Mouse (Mus musculus): ENCODE measurements around the gene Fggy. TPM values are rescaled to one million over a fixed set of nuclear protein-coding genes. Genes with fewer than 3 reads are reported as not detected.

The Fggy gene
- total RNA-seq, 1 experiment = 8.2 TPM

GRCm38 (mm10) chr4:95590878-95591277 lies 33.6 kb downstream of the Fggy start:
- H3K4me1 ChIP-seq (ENCODE audit: control insufficient read depth in 2 of 2, insufficient read depth in 2 of 2, low read length in 2 of 2, poor library complexity in 1 of 2) = no peaks in the 10 kb centered on the region
- no peak for DNase-seq (ENCODE audit: low read depth, low spot score)
- no peak overlapping the region for H3K9ac ChIP-seq (ENCODE audit: insufficient read depth, low read depth, low read length, poor library complexity, severe bottlenecking)
- no peaks in the 10 kb centered on the region for H3K36me3 ChIP-seq (ENCODE audit: control insufficient read depth, insufficient read depth, low read length, poor library complexity, severe bottlenecking)
- H3K9me3 ChIP-seq (ENCODE audit: control insufficient read depth, insufficient read depth, low read depth, low read length) = no peaks in the 10 kb centered on the region
- H3K4me3 ChIP-seq (ENCODE audit: insufficient read depth in 1 of 2, low read depth in 1 of 2, low read length in 2 of 2, poor library complexity in 1 of 2, severe bottlenecking in 1 of 2) = no peak overlapping the region
- in situ Hi-C loops (cut with MboI; ENCODE audit: low sequenced_read_pairs in 2 of 2, unreplicated experiment in 2 of 2) = no loop called here
- TF ChIP-seq CHD2 (IDR thresholded peaks at IDR 0.05; ENCODE audit: low read depth, low read length) (no peak), HCFC1 (IDR thresholded peaks at IDR 0.05; ENCODE audit: borderline replicate concordance, insufficient read depth, low read length) (no peak), MAFK (IDR thresholded peaks at IDR 0.05; ENCODE audit: insufficient read depth, low read depth, low read length) (no peak), ZC3H11A (IDR thresholded peaks at IDR 0.05; ENCODE audit: borderline replicate concordance, low read depth, low read length) (no peak), ZNF384 (IDR thresholded peaks at IDR 0.05; ENCODE audit: low read depth, low read length) (no peak)
- no peak overlapping the region for H3K27ac ChIP-seq (ENCODE audit: insufficient read depth, low read depth, low read length, poor library complexity, severe bottlenecking)

DNA sequence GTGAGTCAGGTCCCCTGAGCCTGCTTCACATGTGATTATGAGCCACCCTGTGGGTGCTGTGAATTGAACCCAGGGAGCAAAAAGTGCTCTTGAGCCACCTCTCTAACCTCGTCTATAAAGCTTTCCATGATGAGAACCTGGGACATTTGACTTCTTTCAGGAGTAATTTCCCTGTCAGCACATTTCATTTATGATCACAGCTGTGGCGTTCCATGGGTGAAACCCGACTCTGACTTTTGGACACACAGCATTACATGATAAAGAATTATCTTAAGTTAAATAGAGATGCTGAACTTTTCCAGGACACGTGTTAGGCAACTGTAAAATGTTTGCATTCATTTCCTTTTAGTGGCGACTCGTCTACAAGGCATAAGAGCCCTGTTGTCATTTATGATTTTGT lies 39.9 kb downstream of the Fggy start:
- no peak for DNase-seq (ENCODE audit: low read depth, low spot score)
- in situ Hi-C loops (cut with MboI; ENCODE audit: low sequenced_read_pairs in 2 of 2, unreplicated experiment in 2 of 2) = no loop called here
- Histone ChIP-seq H3K4me3 (ENCODE audit: insufficient read depth in 1 of 2, low read depth in 1 of 2, low read length in 2 of 2, poor library complexity in 1 of 2, severe bottlenecking in 1 of 2) (no peak overlapping the region), H3K4me1 (ENCODE audit: control insufficient read depth in 2 of 2, insufficient read depth in 2 of 2, low read length in 2 of 2, poor library complexity in 1 of 2) (no peaks in the 10 kb centered on the region), H3K9ac (ENCODE audit: insufficient read depth, low read depth, low read length, poor library complexity, severe bottlenecking) (no peak overlapping the region), H3K9me3 (ENCODE audit: control insufficient read depth, insufficient read depth, low read depth, low read length) (no peaks in the 10 kb centered on the region), H3K27ac (ENCODE audit: insufficient read depth, low read depth, low read length, poor library complexity, severe bottlenecking) (no peak overlapping the region), H3K36me3 (ENCODE audit: control insufficient read depth, insufficient read depth, low read length, poor library complexity, severe bottlenecking) (no peaks in the 10 kb centered on the region)
- TF ChIP-seq ZNF384 (IDR thresholded peaks at IDR 0.05; ENCODE audit: low read depth, low read length) (no peak), HCFC1 (IDR thresholded peaks at IDR 0.05; ENCODE audit: borderline replicate concordance, insufficient read depth, low read length) (no peak), CHD2 (IDR thresholded peaks at IDR 0.05; ENCODE audit: low read depth, low read length) (no peak)

DNA sequence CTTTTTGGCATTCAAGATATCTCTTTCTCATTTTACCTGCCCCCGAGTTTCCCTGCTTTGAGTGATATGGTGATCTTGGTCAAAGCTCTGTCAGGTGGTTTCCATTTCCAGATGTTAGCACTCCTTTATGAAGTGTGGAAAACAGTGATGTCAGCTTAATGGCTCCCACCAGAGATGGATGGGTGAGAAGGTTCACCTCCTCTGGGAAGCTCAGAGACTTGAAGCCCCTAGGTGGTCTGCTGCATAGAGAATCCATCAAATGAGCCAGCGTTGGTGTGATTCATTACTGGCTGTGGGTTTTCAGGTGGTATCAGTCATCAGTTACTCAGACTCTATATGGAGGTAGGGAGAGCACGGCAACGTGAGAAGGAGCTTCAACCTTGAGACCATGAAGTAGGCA lies 44.5 kb downstream of the Fggy start:
- no peaks in the 10 kb centered on the region for H3K9me3 ChIP-seq (ENCODE audit: control insufficient read depth, insufficient read depth, low read depth, low read length)
- no peak overlapping the region for H3K9ac ChIP-seq (ENCODE audit: insufficient read depth, low read depth, low read length, poor library complexity, severe bottlenecking)
- H3K4me1 ChIP-seq (ENCODE audit: control insufficient read depth in 2 of 2, insufficient read depth in 2 of 2, low read length in 2 of 2, poor library complexity in 1 of 2) = no peaks in the 10 kb centered on the region
- in situ Hi-C loops (cut with MboI; ENCODE audit: low sequenced_read_pairs in 2 of 2, unreplicated experiment in 2 of 2) = no loop called here
- H3K27ac ChIP-seq (ENCODE audit: insufficient read depth, low read depth, low read length, poor library complexity, severe bottlenecking) = no peak overlapping the region
- DNase-seq (ENCODE audit: low read depth, low spot score) = no peak
- H3K36me3 ChIP-seq (ENCODE audit: control insufficient read depth, insufficient read depth, low read length, poor library complexity, severe bottlenecking) = no peaks in the 10 kb centered on the region
- TF ChIP-seq ZC3H11A (IDR thresholded peaks at IDR 0.05; ENCODE audit: borderline replicate concordance, low read depth, low read length) = no peak
- TF ChIP-seq HCFC1 (IDR thresholded peaks at IDR 0.05; ENCODE audit: borderline replicate concordance, insufficient read depth, low read length) = no peak
- no peak for TF ChIP-seq CHD2 (IDR thresholded peaks at IDR 0.05; ENCODE audit: low read depth, low read length)
- TF ChIP-seq ZNF384 (IDR thresholded peaks at IDR 0.05; ENCODE audit: low read depth, low read length) = no peak
- TF ChIP-seq MAFK (IDR thresholded peaks at IDR 0.05; ENCODE audit: insufficient read depth, low read depth, low read length) = no peak
- H3K4me3 ChIP-seq (ENCODE audit: insufficient read depth in 1 of 2, low read depth in 1 of 2, low read length in 2 of 2, poor library complexity in 1 of 2, severe bottlenecking in 1 of 2) = no peak overlapping the region

DNA sequence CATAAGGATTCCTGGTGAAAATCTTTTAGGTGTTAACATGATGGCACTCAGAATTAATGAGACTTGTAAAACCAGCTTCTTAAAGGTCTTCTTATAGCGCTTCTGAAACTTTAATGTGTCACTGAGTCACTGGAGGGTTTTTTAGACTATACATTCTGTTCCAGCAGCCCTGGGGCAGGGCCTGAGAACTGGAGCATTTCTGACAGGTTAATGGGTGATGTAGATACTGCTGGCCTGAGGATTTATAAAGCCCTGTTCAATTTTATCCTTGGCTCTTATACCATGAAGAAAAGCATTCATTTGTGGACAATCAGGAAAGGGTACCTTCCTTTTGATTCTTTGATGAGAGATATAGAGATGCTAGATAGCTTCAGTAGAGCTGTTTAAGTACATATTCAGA lies 45.9 kb downstream of the Fggy start:
- in situ Hi-C loops (cut with MboI; ENCODE audit: low sequenced_read_pairs in 2 of 2, unreplicated experiment in 2 of 2) = no loop called here
- no peak overlapping the region for H3K9ac ChIP-seq (ENCODE audit: insufficient read depth, low read depth, low read length, poor library complexity, severe bottlenecking)
- H3K9me3 ChIP-seq (ENCODE audit: control insufficient read depth, insufficient read depth, low read depth, low read length) = no peaks in the 10 kb centered on the region
- H3K4me1 ChIP-seq (ENCODE audit: control insufficient read depth in 2 of 2, insufficient read depth in 2 of 2, low read length in 2 of 2, poor library complexity in 1 of 2) = no peaks in the 10 kb centered on the region
- no peak overlapping the region for H3K4me3 ChIP-seq (ENCODE audit: insufficient read depth in 1 of 2, low read depth in 1 of 2, low read length in 2 of 2, poor library complexity in 1 of 2, severe bottlenecking in 1 of 2)
- no peak for DNase-seq (ENCODE audit: low read depth, low spot score)
- no peak overlapping the region for H3K27ac ChIP-seq (ENCODE audit: insufficient read depth, low read depth, low read length, poor library complexity, severe bottlenecking)
- TF ChIP-seq MAFK (IDR thresholded peaks at IDR 0.05; ENCODE audit: insufficient read depth, low read depth, low read length) = no peak
- TF ChIP-seq ZC3H11A (IDR thresholded peaks at IDR 0.05; ENCODE audit: borderline replicate concordance, low read depth, low read length) = no peak
- TF ChIP-seq HCFC1 (IDR thresholded peaks at IDR 0.05; ENCODE audit: borderline replicate concordance, insufficient read depth, low read length) = no peak
- TF ChIP-seq ZNF384 (IDR thresholded peaks at IDR 0.05; ENCODE audit: low read depth, low read length) = no peak
- no peak for TF ChIP-seq CHD2 (IDR thresholded peaks at IDR 0.05; ENCODE audit: low read depth, low read length)
- no peaks in the 10 kb centered on the region for H3K36me3 ChIP-seq (ENCODE audit: control insufficient read depth, insufficient read depth, low read length, poor library complexity, severe bottlenecking)

- Histone ChIP-seq H3K9me3 (ENCODE audit: control insufficient read depth, insufficient read depth, low read depth, low read length) (no peaks in the 10 kb centered on the region), H3K9ac (ENCODE audit: insufficient read depth, low read depth, low read length, poor library complexity, severe bottlenecking) (no peak overlapping the region), H3K4me1 (ENCODE audit: control insufficient read depth in 2 of 2, insufficient read depth in 2 of 2, low read length in 2 of 2, poor library complexity in 1 of 2) (no peaks in the 10 kb centered on the region), H3K27ac (ENCODE audit: insufficient read depth, low read depth, low read length, poor library complexity, severe bottlenecking) (no peak overlapping the region), H3K4me3 (ENCODE audit: insufficient read depth in 1 of 2, low read depth in 1 of 2, low read length in 2 of 2, poor library complexity in 1 of 2, severe bottlenecking in 1 of 2) (no peak overlapping the region), H3K36me3 (ENCODE audit: control insufficient read depth, insufficient read depth, low read length, poor library complexity, severe bottlenecking) (no peaks in the 10 kb centered on the region)
- TF ChIP-seq ZC3H11A (IDR thresholded peaks at IDR 0.05; ENCODE audit: borderline replicate concordance, low read depth, low read length) = no peak
- TF ChIP-seq HCFC1 (IDR thresholded peaks at IDR 0.05; ENCODE audit: borderline replicate concordance, insufficient read depth, low read length) = no peak
- no peak for TF ChIP-seq ZNF384 (IDR thresholded peaks at IDR 0.05; ENCODE audit: low read depth, low read length)
- TF ChIP-seq MAFK (IDR thresholded peaks at IDR 0.05; ENCODE audit: insufficient read depth, low read depth, low read length) = no peak
- no peak for TF ChIP-seq CHD2 (IDR thresholded peaks at IDR 0.05; ENCODE audit: low read depth, low read length)
- DNase-seq (ENCODE audit: low read depth, low spot score) = no peak
- in situ Hi-C loops (cut with MboI; ENCODE audit: low sequenced_read_pairs in 2 of 2, unreplicated experiment in 2 of 2) = no loop called here
These were observed 53.4 kb downstream of the Fggy start for GRCm38 (mm10) chr4:95610663-95611062.

Data from ES-E14 (cell line).